Mouse (Mus musculus): ENCODE data around the gene Krtap15.

Krtap15 gene

GRCm38 (mm10) chr16:88820066-88820465, at the start of gene Krtap15:
Krtap15 (plus strand) TSS chr16:88820215.
- DNase-seq (ENCODE audit: low spot score in 2 of 2) = no peak

GRCm38 (mm10) chr16:88774106-88774505, 45.9 kb upstream of the Krtap15 start, which contains the start of gene 2310057N15Rik:
2310057N15Rik (minus strand) TSS chr16:88774206.
- DNase-seq (ENCODE audit: low spot score in 2 of 2) = no peak

GRCm38 (mm10) chr16:88777596-88777995, 42.4 kb upstream of the Krtap15 start, which contains the start of gene Gm5965:
Gm5965 (plus strand) TSS chr16:88777896.
- no peak for DNase-seq (ENCODE audit: low spot score in 2 of 2)

- no peak for DNase-seq (ENCODE audit: low spot score in 2 of 2)
Observed at GRCm38 (mm10) chr16:88786786-88787185, 33.2 kb upstream of the Krtap15 start.

- no peak for DNase-seq (ENCODE audit: low spot score in 2 of 2)
Observed at GRCm38 (mm10) chr16:88811827-88812226, 8.2 kb upstream of the Krtap15 start, which contains the start of gene Gm20741. Gm20741 (minus strand) TSS chr16:88812220.

- no peak for DNase-seq (ENCODE audit: low spot score in 2 of 2)
Observed at GRCm38 (mm10) chr16:88823736-88824135, 3.7 kb downstream of the Krtap15 start.

- no peak for DNase-seq (ENCODE audit: low spot score in 2 of 2)
Observed at GRCm38 (mm10) chr16:88826095-88826652, 6.2 kb downstream of the Krtap15 start, which contains the start of gene Krtap14. Krtap14 (minus strand) TSS chr16:88826145.

- DNase-seq (ENCODE audit: low spot score in 2 of 2) = no peak
Observed at GRCm38 (mm10) chr16:88826978-88827377, 7.0 kb downstream of the Krtap15 start.

- DNase-seq (ENCODE audit: low spot score in 2 of 2) = no peak
Observed at GRCm38 (mm10) chr16:88847363-88847762, 27.3 kb downstream of the Krtap15 start.

- no peak for DNase-seq (ENCODE audit: low spot score in 2 of 2)
Observed at GRCm38 (mm10) chr16:88848558-88848957, 28.5 kb downstream of the Krtap15 start.

- DNase-seq (ENCODE audit: low spot score in 2 of 2) = no peak
Observed at GRCm38 (mm10) chr16:88851450-88851849, 31.4 kb downstream of the Krtap15 start.

- DNase-seq (ENCODE audit: low spot score in 2 of 2) = no peak
Observed at GRCm38 (mm10) chr16:88864887-88865407, 44.9 kb downstream of the Krtap15 start.

- DNase-seq (ENCODE audit: low spot score in 2 of 2) = no peak
Observed at GRCm38 (mm10) chr16:88869311-88869710, 49.3 kb downstream of the Krtap15 start, which contains the start of gene Krtap19-1. Krtap19-1 (minus strand) TSS chr16:88869411.

- no peak for DNase-seq (ENCODE audit: low spot score in 2 of 2)
Observed at GRCm38 (mm10) chr16:88874169-88874568, 54.2 kb downstream of the Krtap15 start, which contains the start of gene Krtap19-2. Krtap19-2 (minus strand) TSS chr16:88874269.

GRCm38 (mm10) chr16:88877938-88878337, 57.9 kb downstream of the Krtap15 start, which contains the start of gene Krtap19-3:
Krtap19-3 (minus strand) TSS chr16:88878038.
- DNase-seq (ENCODE audit: low spot score in 2 of 2) = no peak

Measured in urinary bladder, postnatal 36 days (tissue).